Mouse (Mus musculus) forebrain, embryonic 11.5 days (tissue): ENCODE data around the gene Ercc6. TPM values are rescaled to one million over a fixed set of nuclear protein-coding genes. Genes with fewer than 3 reads are reported as not detected.

Experiments used
- ATAC-seq: fragments of 200-750 bp; cut with Nextera tagmentation; replicated peaks from 2 replicates; pipeline ENCODE4 v1.8.0; 2017; ENCODE audit warnings: moderate TSS enrichment; ENCODE audit not compliant: low FRiP score
- DNase-seq: peaks from one replicate; pipeline ENCODE4 v3.0.0-alpha.2; 2017; ENCODE audit warnings: low spot score
- H3K27ac ChIP-seq: fragments of 300-500 bp; sonication (generic); 2 replicates; pipeline ENCODE4 v1.5.1; 2014; ENCODE audit warnings: low read depth, low read length
- H3K27me3 ChIP-seq: fragments of 300-500 bp; sonication (generic); 2 replicates; pipeline ENCODE4 v1.6.1; 2014; ENCODE audit warnings: mild to moderate bottlenecking, low read length, mixed read lengths; ENCODE audit not compliant: control insufficient read depth, insufficient read depth
- H3K36me3 ChIP-seq: fragments of 300-500 bp; sonication (generic); 2 replicates; pipeline ENCODE4 v1.6.1; 2014; ENCODE audit warnings: mild to moderate bottlenecking, low read length, moderate library complexity, mixed read lengths; ENCODE audit not compliant: control insufficient read depth, insufficient read depth
- H3K4me1 ChIP-seq: fragments of 300-500 bp; sonication (generic); replicated peaks from 2 replicates; pipeline ENCODE4 v1.6.1; 2014; ENCODE audit warnings: low read length, mixed read lengths; ENCODE audit not compliant: control insufficient read depth, insufficient read depth
- H3K4me2 ChIP-seq: fragments of 300-500 bp; sonication (generic); 2 replicates; pipeline ENCODE4 v1.6.1; 2014; ENCODE audit warnings: low read depth, mild to moderate bottlenecking, low read length, moderate library complexity, mixed read lengths; ENCODE audit not compliant: severe bottlenecking
- H3K4me3 ChIP-seq: fragments of 300-500 bp; sonication (generic); 2 replicates; pipeline ENCODE4 v1.5.1; 2014; ENCODE audit warnings: low read depth, low read length
- H3K9ac ChIP-seq: fragments of 300-500 bp; sonication (generic); 2 replicates; pipeline ENCODE4 v1.6.1; 2014; ENCODE audit warnings: low read length
- H3K9me3 ChIP-seq: fragments of 300-500 bp; sonication (generic); 2 replicates; pipeline ENCODE4 v1.6.1; 2016; ENCODE audit warnings: low read length, mixed read lengths; ENCODE audit not compliant: control insufficient read depth
- WGBS: fragments of 180-500 bp; shearing (Covaris S2); extraction: QIAGEN DNeasy Blood & Tissue Kit; methylation state at CpG from one replicate; pipeline ENCODE4 v1.1.7; 2014; 5-methylcytosine and 5-hydroxymethylcytosine counted together
- polyA plus RNA-seq: library from polyadenylated mRNA; unstranded; fragments of >200 nt; fragmentation: Nextera tagmentation; extraction: Ambion mirVana; gene quantifications from 2 replicates; pipeline ENCODE4 v1.2.1, GENCODE M21; 2014

Gene Ercc6
- polyA plus RNA-seq, 1 experiment from 2014 or later = 29.4 TPM

GRCm38 (mm10) chr14:32508105-32508835 lies 5.1 kb upstream of the Ercc6 start:
- Histone ChIP-seq H3K27me3 (no peaks in the 10 kb centered on the region), H3K9me3 (no peaks in the 10 kb centered on the region), H3K4me3 (no peak overlapping the region), H3K9ac (no peak overlapping the region), H3K4me1 (peaks cover 2% of the 10 kb centered on the region; the same call in 1 of the 2 replicates), H3K36me3 (no peaks in the 10 kb centered on the region), H3K4me2 (no peak overlapping the region), H3K27ac (no peak overlapping the region)
- DNase-seq (peak; percentile 14), ATAC-seq (no peak)
- 70% methylated on average over 10 of the region's 10 CpGs for WGBS

- Histone ChIP-seq H3K4me3 (no peak overlapping the region), H3K9ac (no peak overlapping the region), H3K27me3 (no peaks in the 10 kb centered on the region), H3K9me3 (no peaks in the 10 kb centered on the region), H3K36me3 (no peaks in the 10 kb centered on the region), H3K4me1 (peaks cover 6% of the 10 kb centered on the region), H3K4me2 (no peak overlapping the region), H3K27ac (no peak overlapping the region)
- ATAC-seq = no peak
- DNase-seq = no peak
- WGBS = 90% methylated on average over 6 of the region's 6 CpGs
Observed at GRCm38 (mm10) chr14:32509443-32509961, 3.8 kb upstream of the Ercc6 start.

- no peaks in the 10 kb centered on the region; the same call in 1 of the 2 replicates for H3K36me3 ChIP-seq
- H3K27ac ChIP-seq = no peak overlapping the region
- H3K27me3 ChIP-seq = no peaks in the 10 kb centered on the region
- H3K4me3 ChIP-seq = peak overlapping the region; percentile 74; the same call in 1 of the 2 replicates
- H3K4me1 ChIP-seq = peaks cover 6% of the 10 kb centered on the region
- ATAC-seq (peak; percentile 53), DNase-seq (peak; percentile 55)
- no peaks in the 10 kb centered on the region for H3K9me3 ChIP-seq
- H3K9ac ChIP-seq = peak overlapping the region; percentile 67
- peak overlapping the region; percentile 89; the same call in 1 of the 2 replicates for H3K4me2 ChIP-seq
- WGBS = 37% methylated on average over 9 of the region's 9 CpGs
Observed at GRCm38 (mm10) chr14:32512912-32513311, 409 bp upstream of the Ercc6 start.

- no peak for ATAC-seq
- DNase-seq = no peak
- no peak overlapping the region for H3K9ac ChIP-seq
- no peak overlapping the region for H3K27ac ChIP-seq
- no peaks in the 10 kb centered on the region for H3K27me3 ChIP-seq
- 83% methylated on average over 1 of the region's 1 CpGs for WGBS
- H3K4me1 ChIP-seq = peaks cover 6% of the 10 kb centered on the region
- no peak overlapping the region for H3K4me3 ChIP-seq
- peaks cover 10% of the 10 kb centered on the region; the same call in 1 of the 2 replicates for H3K36me3 ChIP-seq
- no peak overlapping the region for H3K4me2 ChIP-seq
- no peaks in the 10 kb centered on the region for H3K9me3 ChIP-seq
Observed at GRCm38 (mm10) chr14:32516086-32516485, 2.8 kb downstream of the Ercc6 start.

GRCm38 (mm10) chr14:32518543-32518942 lies 5.2 kb downstream of the Ercc6 start:
- H3K27me3 ChIP-seq = no peaks in the 10 kb centered on the region
- no peak overlapping the region for H3K9ac ChIP-seq
- no peak overlapping the region for H3K4me3 ChIP-seq
- H3K9me3 ChIP-seq = no peaks in the 10 kb centered on the region
- no peak overlapping the region for H3K4me2 ChIP-seq
- H3K4me1 ChIP-seq = peaks cover 4% of the 10 kb centered on the region; the same call in 1 of the 2 replicates
- ATAC-seq (no peak), DNase-seq (no peak)
- peaks cover 10% of the 10 kb centered on the region; the same call in 1 of the 2 replicates for H3K36me3 ChIP-seq
- H3K27ac ChIP-seq = no peak overlapping the region
- WGBS = 95% methylated on average over 2 of the region's 2 CpGs

GRCm38 (mm10) chr14:32520400-32520926 lies 7.1 kb downstream of the Ercc6 start:
- H3K4me1 ChIP-seq = no peaks in the 10 kb centered on the region
- H3K4me2 ChIP-seq = no peak overlapping the region
- WGBS = 76% methylated on average over 7 of the region's 7 CpGs
- H3K9ac ChIP-seq = no peak overlapping the region
- ATAC-seq (no peak), DNase-seq (peak; percentile 32)
- no peak overlapping the region for H3K4me3 ChIP-seq
- no peak overlapping the region for H3K27ac ChIP-seq
- no peaks in the 10 kb centered on the region for H3K9me3 ChIP-seq
- H3K36me3 ChIP-seq = peaks cover 10% of the 10 kb centered on the region; the same call in 1 of the 2 replicates
- no peaks in the 10 kb centered on the region for H3K27me3 ChIP-seq

- H3K36me3 ChIP-seq = peaks cover 11% of the 10 kb centered on the region; the same call in 1 of the 2 replicates
- no peaks in the 10 kb centered on the region for H3K4me1 ChIP-seq
- no peak overlapping the region for H3K4me3 ChIP-seq
- ATAC-seq (no peak), DNase-seq (no peak)
- H3K27me3 ChIP-seq = no peaks in the 10 kb centered on the region
- 86% methylated on average over 2 of the region's 2 CpGs for WGBS
- H3K9ac ChIP-seq = no peak overlapping the region
- no peak overlapping the region for H3K27ac ChIP-seq
- H3K4me2 ChIP-seq = no peak overlapping the region
- no peaks in the 10 kb centered on the region for H3K9me3 ChIP-seq
Observed at GRCm38 (mm10) chr14:32522336-32522735, 9.0 kb downstream of the Ercc6 start.

- H3K27ac ChIP-seq = no peak overlapping the region
- no peak for ATAC-seq
- no peak overlapping the region for H3K4me3 ChIP-seq
- H3K9ac ChIP-seq = no peak overlapping the region
- H3K4me2 ChIP-seq = no peak overlapping the region
- WGBS = 91% methylated on average over 1 of the region's 1 CpGs
- no peaks in the 10 kb centered on the region for H3K9me3 ChIP-seq
- peaks cover 6% of the 10 kb centered on the region; the same call in 1 of the 2 replicates for H3K36me3 ChIP-seq
- no peaks in the 10 kb centered on the region for H3K27me3 ChIP-seq
- DNase-seq = no peak
- no peaks in the 10 kb centered on the region for H3K4me1 ChIP-seq
Observed at GRCm38 (mm10) chr14:32524071-32524470, 10.8 kb downstream of the Ercc6 start.
